Mouse (Mus musculus) liver, adult 2 months (tissue): ENCODE measurements around the gene Mertk.

Source experiments
- CTCF ChIP-seq: fragments of 200-500 bp; IDR thresholded peaks from 2 replicates; pipeline ENCODE4 v1.5.1; 2011; ENCODE audit warnings: low read depth, low read length, control low read depth
- POLR2A ChIP-seq: fragments of 200-500 bp; IDR thresholded peaks from 2 replicates; pipeline ENCODE4 v1.6.1; 2011; ENCODE audit warnings: low read length, control low read depth; ENCODE audit not compliant: insufficient read depth; ENCODE audit errors: extremely low read depth

DNA sequence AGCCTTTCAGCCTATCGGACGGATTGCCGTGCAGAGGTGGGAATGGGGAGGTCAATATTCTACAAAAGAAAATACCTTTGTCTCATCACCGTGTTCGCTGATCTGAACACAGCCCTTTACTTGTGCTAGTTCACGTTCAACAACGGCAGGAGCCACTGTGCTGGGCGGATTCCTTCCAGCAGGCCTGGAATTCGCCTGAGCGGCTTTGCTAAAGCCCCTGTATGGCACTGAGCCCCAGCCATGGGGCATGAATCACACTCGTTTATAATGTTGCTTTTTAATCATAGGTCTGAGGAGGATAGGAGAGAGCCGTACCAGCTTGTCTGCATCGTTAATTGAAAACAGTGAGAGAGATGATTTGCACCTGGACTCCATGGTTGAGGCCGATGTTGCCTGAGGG, 6.4 kb upstream of the Mertk start:
- TF ChIP-seq CTCF (no peak), POLR2A (no peak)
